Mouse (Mus musculus): Measurements from ENCODE around the gene Ltb.

DNA sequence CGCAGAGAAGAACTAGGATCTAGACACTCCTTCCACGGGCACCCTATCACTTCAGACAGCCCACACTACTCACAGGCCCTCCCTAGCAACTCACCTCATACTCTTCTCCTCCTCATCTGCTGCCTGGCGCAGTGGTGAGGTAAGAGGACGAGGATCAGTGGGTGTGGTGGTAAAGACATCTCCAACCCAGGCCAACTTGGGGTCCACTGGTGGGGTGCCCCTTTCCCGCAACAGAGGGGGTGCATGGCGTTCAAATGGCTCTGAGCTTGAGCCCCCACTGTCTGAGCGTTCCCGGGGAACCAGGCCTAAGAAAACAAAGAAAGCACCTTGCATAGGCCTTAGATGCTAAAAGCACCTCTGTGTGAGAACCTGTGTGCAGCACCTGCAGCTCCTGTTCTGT is 37.0 kb upstream of the Ltb start:
- no peak for TF ChIP-seq POLR2A (IDR thresholded peaks at IDR 0.05; ENCODE audit: low read depth, low read length)
- TF ChIP-seq CTCF (IDR thresholded peaks at IDR 0.05; ENCODE audit: borderline replicate concordance, insufficient read depth, low read length), result no peak

Data from embryonic fibroblast, embryonic 13.5 days (primary cell).